ENCODE assay signal across 8 mouse cellular contexts in genomic region chr7:29905966-29906681, GRCm38 (mm10). TPM values are rescaled to one million over a fixed set of nuclear protein-coding genes. Genes with fewer than 3 reads are reported as not detected.
DNase-seq lines count a peak whose midpoint lies in the region; ATAC-seq and TF ChIP-seq lines count a peak whose summit lies in the region.

Zfp27 (minus strand) TSS chr7:29906572.

- peak within 1 kb of the TSS; percentile 54 for H3K9ac ChIP-seq in embryonic facial prominence, embryonic 12.5 days
- H3K9ac ChIP-seq in limb, embryonic 11.5 days (ENCODE audit: low read length): peak within 1 kb of the TSS; percentile 69
- peak within 1 kb of the TSS; percentile 77 for H3K9ac ChIP-seq in midbrain, embryonic 14.5 days (replicated peaks; ENCODE audit: low read length)

- under 1% methylated on average over 22 of the region's 22 CpGs for WGBS in embryonic facial prominence, embryonic 12.5 days
- under 1% methylated on average over 22 of the region's 22 CpGs for WGBS in limb, embryonic 11.5 days
- under 1% methylated on average over 22 of the region's 22 CpGs for WGBS in midbrain, embryonic 14.5 days
- WGBS in spleen, adult 2 months: under 1% methylated on average over 22 of the region's 22 CpGs

- peak within 1 kb of the TSS; percentile 57 for H3K4me3 ChIP-seq in embryonic facial prominence, embryonic 12.5 days
- H3K4me3 ChIP-seq in limb, embryonic 11.5 days (ENCODE audit: low read depth, low read length): peak within 1 kb of the TSS; percentile 53
- H3K4me3 ChIP-seq in midbrain, embryonic 14.5 days (replicated peaks; ENCODE audit: low read depth, low read length): peak within 1 kb of the TSS; percentile 65
- peak within 1 kb of the TSS; percentile 89 for H3K4me3 ChIP-seq in spleen, adult 2 months (ENCODE audit: extremely low read depth, insufficient read depth, insufficient read length)

- TF ChIP-seq POLR2A in spleen, adult 2 months (IDR thresholded peaks at IDR 0.05; ENCODE audit: low read depth, low read length): peak; percentile 38; the same call in 1 of the 2 replicates

- H3K9me3 ChIP-seq in embryonic facial prominence, embryonic 12.5 days: no peaks in the 10 kb centered on the region
- H3K9me3 ChIP-seq in limb, embryonic 11.5 days (ENCODE audit: control insufficient read depth, low read length): no peaks in the 10 kb centered on the region
- H3K9me3 ChIP-seq in midbrain, embryonic 14.5 days (ENCODE audit: control insufficient read depth, low read length): no peaks in the 10 kb centered on the region

- peak; percentile 54 for DNase-seq in 3134 (ENCODE audit: extremely low read depth, insufficient read length, low spot score)
- peak; percentile 33 for DNase-seq in adrenal gland, postnatal 25 days
- peak; percentile 97 for DNase-seq in heart, adult 11 months
- peak; percentile 68 for DNase-seq in kidney, adult 18-20 months
- peak; percentile 81 for DNase-seq in limb, embryonic 11.5 days (ENCODE audit: low spot score)
- DNase-seq in midbrain, embryonic 14.5 days: peak; percentile 97
- DNase-seq in spleen, adult 2 months (ENCODE audit: low read depth in 1 of 2, low spot score in 2 of 2): peak; percentile 36 to 87

- peak within 1 kb of the TSS; percentile 56 for H3K4me2 ChIP-seq in embryonic facial prominence, embryonic 12.5 days (replicated peaks)
- H3K4me2 ChIP-seq in limb, embryonic 11.5 days (ENCODE audit: low read depth, severe bottlenecking): peak within 1 kb of the TSS; percentile 65
- H3K4me2 ChIP-seq in midbrain, embryonic 14.5 days (ENCODE audit: low read length): peak within 1 kb of the TSS; percentile 68

- H3K36me3 ChIP-seq in embryonic facial prominence, embryonic 12.5 days: peaks cover 23% of the 10 kb centered on the region
- peaks cover 4% of the 10 kb centered on the region; the same call in 1 of the 2 replicates for H3K36me3 ChIP-seq in limb, embryonic 11.5 days (ENCODE audit: control insufficient read depth, insufficient read depth, low read length)
- peaks cover 20% of the 10 kb centered on the region; the same call in 1 of the 2 replicates for H3K36me3 ChIP-seq in midbrain, embryonic 14.5 days (ENCODE audit: control insufficient read depth, insufficient read depth, low read length)
- no peaks in the 10 kb centered on the region; the same call in 1 of the 2 replicates for H3K36me3 ChIP-seq in spleen, adult 2 months (ENCODE audit: control insufficient read depth, insufficient read depth, low read length)

- no peaks in the 10 kb centered on the region for H3K27me3 ChIP-seq in embryonic facial prominence, embryonic 12.5 days
- H3K27me3 ChIP-seq in limb, embryonic 11.5 days (ENCODE audit: control insufficient read depth, insufficient read depth, low read length): no peaks in the 10 kb centered on the region
- no peaks in the 10 kb centered on the region for H3K27me3 ChIP-seq in midbrain, embryonic 14.5 days (ENCODE audit: control insufficient read depth, insufficient read depth, low read length)
- H3K27me3 ChIP-seq in spleen, adult 2 months (ENCODE audit: control insufficient read depth, insufficient read depth, low read length): no peaks in the 10 kb centered on the region

- peak; percentile 78 for ATAC-seq in embryonic facial prominence, embryonic 12.5 days (ENCODE audit: insufficient number of reproducible peaks, insufficient read depth, low FRiP score, low TSS enrichment)
- ATAC-seq in limb, embryonic 11.5 days (ENCODE audit: insufficient number of reproducible peaks, low FRiP score, low TSS enrichment, low read depth): peak; percentile 73
- ATAC-seq in midbrain, embryonic 14.5 days (ENCODE audit: low FRiP score, low TSS enrichment): peak; percentile 89

- peak within 1 kb of the TSS; percentile 96 for H3K27ac ChIP-seq in embryonic facial prominence, embryonic 12.5 days
- H3K27ac ChIP-seq in limb, embryonic 11.5 days (replicated peaks; ENCODE audit: low read depth, low read length): peak within 1 kb of the TSS; percentile 93
- peak within 1 kb of the TSS; percentile 98 for H3K27ac ChIP-seq in midbrain, embryonic 14.5 days (replicated peaks; ENCODE audit: low read depth, low read length)
- H3K27ac ChIP-seq in spleen, adult 2 months (ENCODE audit: insufficient read depth, low read length): peak within 1 kb of the TSS; percentile 73

- H3K4me1 ChIP-seq in embryonic facial prominence, embryonic 12.5 days: peaks cover 11% of the 10 kb centered on the region
- H3K4me1 ChIP-seq in limb, embryonic 11.5 days (ENCODE audit: control insufficient read depth, insufficient read depth, low read length): no peaks in the 10 kb centered on the region
- H3K4me1 ChIP-seq in midbrain, embryonic 14.5 days (ENCODE audit: control insufficient read depth, insufficient read depth, low read length): peaks cover 20% of the 10 kb centered on the region
- H3K4me1 ChIP-seq in spleen, adult 2 months (ENCODE audit: control insufficient read depth, insufficient read depth, insufficient read length): no peaks in the 10 kb centered on the region

- no peak for TF ChIP-seq CTCF in spleen, adult 2 months (IDR thresholded peaks at IDR 0.05; ENCODE audit: extremely low read depth, insufficient read depth, insufficient read length, insufficient replicate concordance)

RNA-seq across cellular contexts. Expression of gene Zfp27, which starts in this region (rescaled TPM):
- total RNA-seq in adrenal gland, postnatal 25 days (2021): 12.6 and 15.2 TPM in 2 replicates
- polyA plus RNA-seq in embryonic facial prominence, embryonic 12.5 days (2016; fragmentation: Nextera tagmentation; extraction: Ambion mirVana): 12.1 and 14.4 TPM in 2 replicates
- 12.6 and 13.5 TPM in 2 replicates for polyA plus RNA-seq in limb, embryonic 11.5 days (2014; fragmentation: Nextera tagmentation; extraction: Ambion mirVana)
- 13.8 and 17.5 TPM in 2 replicates for polyA plus RNA-seq in midbrain, embryonic 14.5 days (2014; fragmentation: Nextera tagmentation; extraction: Ambion mirVana)
- polyA plus RNA-seq in spleen, adult 2 months (2012; rRNA removed): 0.93 and 1.0 TPM in 2 replicates

Comparison
In these comparisons a context has a peak if more than half of its experiments do, and no peak if none do; other contexts are left out.
1. Peak in every context shown above with its lines: DNase-seq, ATAC-seq, H3K4me3 ChIP-seq and H3K27ac ChIP-seq.
2. DNase-seq: peak in every context shown above with its lines; median percentile 97 in heart, adult 11 months; 97 in midbrain, embryonic 14.5 days; 81 in limb, embryonic 11.5 days; 68 in kidney, adult 18-20 months; 62 in spleen, adult 2 months; 54 in 3134; 33 in adrenal gland, postnatal 25 days.